Mouse (Mus musculus): Measurements from ENCODE around the gene Olfr1396. TPM values are rescaled to one million over a fixed set of nuclear protein-coding genes. Genes with fewer than 3 reads are reported as not detected.

The Olfr1396 gene
- polyA plus RNA-seq (2014; fragmentation: Nextera tagmentation; extraction: Ambion mirVana) = not detected in 2 replicates

DNA sequence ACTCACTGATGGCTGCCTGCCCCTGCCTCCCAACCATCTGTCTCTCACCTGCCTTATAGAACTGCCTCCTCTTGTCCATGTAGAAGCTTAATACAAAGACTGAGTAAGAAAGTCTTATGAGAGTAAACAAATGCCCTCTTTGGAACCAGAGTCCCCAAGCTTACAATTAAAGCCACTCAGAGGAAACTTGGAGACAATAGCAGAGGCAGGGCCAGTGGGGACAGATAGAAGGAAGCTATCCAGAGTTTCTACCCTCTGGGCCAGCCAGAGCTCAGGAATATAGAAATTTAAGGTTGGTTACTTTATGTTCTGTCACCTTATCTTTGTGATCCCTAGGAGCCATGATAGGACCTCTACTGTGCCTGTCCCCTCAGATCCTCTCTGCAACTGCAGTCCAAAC lies at the start of gene Olfr1396:
Gene Olfr1396, minus strand, starts transcription at position 101 of the 400 bp plus-strand sequence.
- Histone ChIP-seq H3K36me3 (ENCODE audit: control insufficient read depth, insufficient read depth, low read length) (no peaks in the 10 kb centered on the region), H3K27me3 (ENCODE audit: control insufficient read depth, insufficient read depth, low read length) (no peaks in the 10 kb centered on the region), H3K9me3 (ENCODE audit: control insufficient read depth, low read length) (no peaks in the 10 kb centered on the region), H3K4me1 (replicated peaks; ENCODE audit: control insufficient read depth, insufficient read depth, low read length) (no peaks in the 10 kb centered on the region), H3K9ac (ENCODE audit: low read depth, low read length) (no peak within 1 kb of the TSS), H3K4me2 (replicated peaks; ENCODE audit: low read depth, low read length) (no peak within 1 kb of the TSS), H3K4me3 (ENCODE audit: low read depth, low read length) (no peak within 1 kb of the TSS), H3K27ac (ENCODE audit: low read depth, low read length) (no peak within 1 kb of the TSS)
- no peak for ATAC-seq (ENCODE audit: low FRiP score)
- DNase-seq (ENCODE audit: low spot score) = no peak

DNA sequence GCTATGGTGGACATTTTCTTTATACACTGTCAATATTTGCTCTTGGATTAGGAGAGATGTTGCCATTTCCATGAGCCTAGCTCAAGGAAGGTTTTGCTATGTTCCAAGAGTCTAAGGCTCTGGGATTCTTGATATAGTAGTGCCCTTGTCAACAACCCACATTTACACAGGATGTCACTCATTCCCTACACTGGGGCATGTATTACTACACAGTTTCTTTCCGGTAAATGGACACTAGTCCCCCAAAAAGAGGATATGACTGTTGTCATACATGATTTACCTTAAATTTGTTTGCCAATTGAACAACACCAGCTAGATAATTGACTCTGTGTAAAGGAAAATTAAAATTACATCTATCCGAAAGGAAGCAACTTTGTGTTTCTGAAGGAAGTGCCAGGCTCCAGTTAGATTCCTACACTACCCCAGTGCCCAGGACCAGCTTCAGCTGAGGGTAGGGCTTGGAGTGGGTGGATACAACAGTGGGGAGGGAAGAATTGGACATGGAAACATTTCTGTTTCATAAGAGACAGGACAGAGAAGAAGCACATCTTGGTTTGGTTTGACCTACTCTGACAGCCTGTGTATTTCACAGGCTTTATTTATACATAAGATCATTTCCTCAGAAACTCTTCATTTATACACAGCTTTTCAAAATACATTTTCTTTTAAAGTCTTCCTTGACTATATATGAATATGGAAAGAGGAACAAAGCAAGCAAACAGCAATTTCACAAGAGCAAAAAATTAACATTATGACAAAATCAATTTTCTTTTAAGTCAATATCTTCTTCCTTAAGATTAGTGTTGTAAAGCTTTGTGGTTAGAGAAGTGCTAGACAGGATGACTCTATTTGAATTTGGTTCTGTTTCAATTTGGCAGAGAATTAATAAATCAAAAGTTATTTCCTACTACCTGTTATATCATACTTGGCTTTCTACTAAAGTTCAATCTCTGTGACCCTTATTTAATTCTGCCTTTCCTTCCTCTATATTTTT lies 42.4 kb upstream of the Olfr1396 start:
- 91% methylated on average over 2 of the region's 2 CpGs for WGBS
- H3K27me3 ChIP-seq (ENCODE audit: control insufficient read depth, insufficient read depth, low read length) = no peaks in the 10 kb centered on the region
- H3K4me1 ChIP-seq (replicated peaks; ENCODE audit: control insufficient read depth, insufficient read depth, low read length) = no peaks in the 10 kb centered on the region
- DNase-seq (ENCODE audit: low spot score) = no peak
- ATAC-seq (ENCODE audit: low FRiP score) = no peak
- H3K27ac ChIP-seq (ENCODE audit: low read depth, low read length) = no peak overlapping the region
- H3K36me3 ChIP-seq (ENCODE audit: control insufficient read depth, insufficient read depth, low read length) = no peaks in the 10 kb centered on the region
- no peak overlapping the region for H3K9ac ChIP-seq (ENCODE audit: low read depth, low read length)
- no peak overlapping the region for H3K4me2 ChIP-seq (replicated peaks; ENCODE audit: low read depth, low read length)
- no peaks in the 10 kb centered on the region for H3K9me3 ChIP-seq (ENCODE audit: control insufficient read depth, low read length)
- no peak overlapping the region for H3K4me3 ChIP-seq (ENCODE audit: low read depth, low read length)

DNA sequence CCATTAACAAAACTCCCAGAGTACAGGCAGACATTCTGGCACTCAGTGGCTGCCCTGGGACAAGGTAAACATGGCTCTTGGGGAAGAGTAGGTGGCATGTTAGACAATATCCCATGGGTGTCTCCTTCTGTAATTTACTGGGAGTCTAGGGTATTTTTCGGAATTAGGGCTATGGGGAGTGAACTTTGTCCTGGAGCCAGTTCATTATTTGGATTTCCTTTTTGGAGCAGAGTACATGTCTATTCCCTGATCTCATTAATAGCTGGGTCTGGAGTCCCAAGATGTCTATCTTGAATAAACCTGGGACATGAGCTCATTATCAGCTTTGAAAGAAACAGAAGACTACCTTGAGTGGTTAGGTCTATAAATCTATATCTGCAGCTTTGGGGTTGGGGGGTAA lies 39.4 kb upstream of the Olfr1396 start, which contains the start of gene Olfr1394:
Gene Olfr1394, plus strand, starts transcription at position 301 of the 400 bp plus-strand sequence.
- Histone ChIP-seq H3K9ac (ENCODE audit: low read depth, low read length) (no peak within 1 kb of the TSS), H3K4me1 (replicated peaks; ENCODE audit: control insufficient read depth, insufficient read depth, low read length) (no peaks in the 10 kb centered on the region), H3K36me3 (ENCODE audit: control insufficient read depth, insufficient read depth, low read length) (no peaks in the 10 kb centered on the region), H3K27ac (ENCODE audit: low read depth, low read length) (no peak within 1 kb of the TSS), H3K9me3 (ENCODE audit: control insufficient read depth, low read length) (no peaks in the 10 kb centered on the region), H3K4me3 (ENCODE audit: low read depth, low read length) (no peak within 1 kb of the TSS), H3K4me2 (replicated peaks; ENCODE audit: low read depth, low read length) (no peak within 1 kb of the TSS), H3K27me3 (ENCODE audit: control insufficient read depth, insufficient read depth, low read length) (no peaks in the 10 kb centered on the region)
- ATAC-seq (ENCODE audit: low FRiP score) (no peak), DNase-seq (ENCODE audit: low spot score) (no peak)
- 96% methylated on average over 1 of the region's 1 CpGs for WGBS

DNA sequence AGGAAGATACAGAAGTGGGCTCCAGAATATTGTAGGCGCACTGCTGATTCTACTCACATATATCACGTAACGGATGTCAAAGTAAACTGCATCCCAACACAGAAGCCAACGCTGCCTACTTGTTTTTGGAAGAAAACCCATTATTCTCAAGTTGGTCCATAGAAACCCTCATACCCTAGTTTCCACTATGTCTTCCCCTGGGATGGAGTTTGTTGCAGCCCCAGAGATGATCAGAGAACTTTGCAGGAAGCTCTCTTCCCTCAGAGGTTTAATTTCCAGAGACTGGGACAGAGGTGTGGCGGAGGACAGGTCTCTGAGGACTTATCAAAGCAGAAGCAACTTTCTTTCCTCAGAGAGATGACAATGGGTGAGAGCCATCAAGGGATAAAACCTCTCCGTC lies 27.3 kb upstream of the Olfr1396 start, which contains the start of gene Olfr1395:
Gene Olfr1395, plus strand, starts transcription at position 301 of the 400 bp plus-strand sequence.
- Histone ChIP-seq H3K4me1 (replicated peaks; ENCODE audit: control insufficient read depth, insufficient read depth, low read length) (no peaks in the 10 kb centered on the region), H3K27me3 (ENCODE audit: control insufficient read depth, insufficient read depth, low read length) (no peaks in the 10 kb centered on the region), H3K36me3 (ENCODE audit: control insufficient read depth, insufficient read depth, low read length) (no peaks in the 10 kb centered on the region), H3K4me3 (ENCODE audit: low read depth, low read length) (no peak within 1 kb of the TSS), H3K27ac (ENCODE audit: low read depth, low read length) (no peak within 1 kb of the TSS), H3K9me3 (ENCODE audit: control insufficient read depth, low read length) (no peaks in the 10 kb centered on the region), H3K4me2 (replicated peaks; ENCODE audit: low read depth, low read length) (no peak within 1 kb of the TSS), H3K9ac (ENCODE audit: low read depth, low read length) (no peak within 1 kb of the TSS)
- WGBS = 93% methylated on average over 6 of the region's 6 CpGs
- DNase-seq (ENCODE audit: low spot score) (no peak), ATAC-seq (ENCODE audit: low FRiP score) (no peak)

DNA sequence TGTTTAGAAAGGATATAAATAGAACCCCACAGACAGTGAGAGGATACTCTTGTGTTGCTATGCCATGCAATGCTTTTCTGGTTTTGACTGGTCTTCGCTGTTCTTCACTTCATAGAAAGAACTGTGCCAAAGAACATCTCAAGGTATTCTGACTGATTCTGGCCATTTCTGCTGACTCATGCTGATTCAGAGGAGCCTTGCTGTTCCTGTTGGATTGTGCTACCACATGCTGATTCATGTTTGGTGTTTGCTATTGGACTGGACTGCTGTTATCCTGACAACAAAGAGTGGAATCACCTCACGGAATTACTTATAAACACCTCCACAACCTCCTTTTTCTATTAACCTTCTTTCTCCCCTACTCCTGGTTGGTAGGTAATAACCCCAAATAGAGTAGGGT lies 9.5 kb upstream of the Olfr1396 start:
- H3K4me2 ChIP-seq (replicated peaks; ENCODE audit: low read depth, low read length) = no peak overlapping the region
- H3K36me3 ChIP-seq (ENCODE audit: control insufficient read depth, insufficient read depth, low read length) = no peaks in the 10 kb centered on the region
- H3K27me3 ChIP-seq (ENCODE audit: control insufficient read depth, insufficient read depth, low read length) = no peaks in the 10 kb centered on the region
- H3K27ac ChIP-seq (ENCODE audit: low read depth, low read length) = no peak overlapping the region
- no peak for ATAC-seq (ENCODE audit: low FRiP score)
- no peaks in the 10 kb centered on the region for H3K9me3 ChIP-seq (ENCODE audit: control insufficient read depth, low read length)
- no peak for DNase-seq (ENCODE audit: low spot score)
- 86% methylated on average over 2 of the region's 2 CpGs for WGBS
- H3K4me3 ChIP-seq (ENCODE audit: low read depth, low read length) = no peak overlapping the region
- H3K4me1 ChIP-seq (replicated peaks; ENCODE audit: control insufficient read depth, insufficient read depth, low read length) = no peaks in the 10 kb centered on the region
- H3K9ac ChIP-seq (ENCODE audit: low read depth, low read length) = no peak overlapping the region

DNA sequence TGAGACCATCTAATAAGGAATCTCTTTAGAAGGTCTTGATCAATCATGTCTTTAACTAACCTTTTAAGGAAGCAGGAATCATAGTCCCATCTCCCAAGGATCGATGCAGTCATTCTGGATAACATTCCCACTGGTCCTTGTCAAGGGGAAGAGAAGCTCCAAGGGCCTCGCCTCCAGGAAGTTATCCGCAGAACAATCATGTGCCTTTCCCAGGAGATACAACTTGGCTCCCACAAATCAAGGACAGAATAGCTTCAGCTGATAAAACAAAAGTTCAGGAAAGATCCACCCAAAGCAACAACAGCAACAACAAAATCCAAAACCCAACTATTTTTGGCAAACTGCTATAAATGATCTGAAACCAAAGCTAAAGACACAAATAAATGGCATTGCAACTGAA lies 5.0 kb upstream of the Olfr1396 start:
- no peak overlapping the region for H3K4me2 ChIP-seq (replicated peaks; ENCODE audit: low read depth, low read length)
- no peak overlapping the region for H3K4me3 ChIP-seq (ENCODE audit: low read depth, low read length)
- H3K9me3 ChIP-seq (ENCODE audit: control insufficient read depth, low read length) = no peaks in the 10 kb centered on the region
- no peak overlapping the region for H3K9ac ChIP-seq (ENCODE audit: low read depth, low read length)
- no peaks in the 10 kb centered on the region for H3K4me1 ChIP-seq (replicated peaks; ENCODE audit: control insufficient read depth, insufficient read depth, low read length)
- no peak for ATAC-seq (ENCODE audit: low FRiP score)
- H3K27ac ChIP-seq (ENCODE audit: low read depth, low read length) = no peak overlapping the region
- no peak for DNase-seq (ENCODE audit: low spot score)
- H3K36me3 ChIP-seq (ENCODE audit: control insufficient read depth, insufficient read depth, low read length) = no peaks in the 10 kb centered on the region
- no peaks in the 10 kb centered on the region for H3K27me3 ChIP-seq (ENCODE audit: control insufficient read depth, insufficient read depth, low read length)
- WGBS = 81% methylated on average over 3 of the region's 3 CpGs

DNA sequence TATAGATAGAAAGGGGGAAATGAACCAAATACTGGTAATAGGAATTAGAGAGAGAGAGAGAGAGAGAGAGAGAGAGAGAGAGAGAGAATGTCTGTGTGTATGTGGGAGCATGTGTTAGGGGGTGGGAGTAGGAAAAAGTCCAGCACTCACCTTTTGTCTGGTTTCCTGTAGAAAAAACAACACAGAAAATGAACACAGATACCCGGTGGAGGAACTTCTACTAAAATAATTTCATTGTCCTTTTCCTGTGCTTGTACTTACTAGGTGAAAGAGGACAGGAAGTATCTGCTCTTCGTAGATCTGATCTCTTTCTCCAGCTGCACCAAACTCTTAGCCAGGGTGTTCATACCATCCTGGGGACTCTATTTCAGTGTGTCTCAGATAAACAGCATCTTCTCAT lies 516 bp downstream of the Olfr1396 start:
- H3K9me3 ChIP-seq (ENCODE audit: control insufficient read depth, low read length) = no peaks in the 10 kb centered on the region
- DNase-seq (ENCODE audit: low spot score) (no peak), ATAC-seq (ENCODE audit: low FRiP score) (no peak)
- no peak overlapping the region for H3K27ac ChIP-seq (ENCODE audit: low read depth, low read length)
- H3K9ac ChIP-seq (ENCODE audit: low read depth, low read length) = no peak overlapping the region
- H3K4me3 ChIP-seq (ENCODE audit: low read depth, low read length) = no peak overlapping the region
- no peaks in the 10 kb centered on the region for H3K27me3 ChIP-seq (ENCODE audit: control insufficient read depth, insufficient read depth, low read length)
- 79% methylated on average over 2 of the region's 2 CpGs for WGBS
- no peaks in the 10 kb centered on the region for H3K36me3 ChIP-seq (ENCODE audit: control insufficient read depth, insufficient read depth, low read length)
- no peaks in the 10 kb centered on the region for H3K4me1 ChIP-seq (replicated peaks; ENCODE audit: control insufficient read depth, insufficient read depth, low read length)
- H3K4me2 ChIP-seq (replicated peaks; ENCODE audit: low read depth, low read length) = no peak overlapping the region

DNA sequence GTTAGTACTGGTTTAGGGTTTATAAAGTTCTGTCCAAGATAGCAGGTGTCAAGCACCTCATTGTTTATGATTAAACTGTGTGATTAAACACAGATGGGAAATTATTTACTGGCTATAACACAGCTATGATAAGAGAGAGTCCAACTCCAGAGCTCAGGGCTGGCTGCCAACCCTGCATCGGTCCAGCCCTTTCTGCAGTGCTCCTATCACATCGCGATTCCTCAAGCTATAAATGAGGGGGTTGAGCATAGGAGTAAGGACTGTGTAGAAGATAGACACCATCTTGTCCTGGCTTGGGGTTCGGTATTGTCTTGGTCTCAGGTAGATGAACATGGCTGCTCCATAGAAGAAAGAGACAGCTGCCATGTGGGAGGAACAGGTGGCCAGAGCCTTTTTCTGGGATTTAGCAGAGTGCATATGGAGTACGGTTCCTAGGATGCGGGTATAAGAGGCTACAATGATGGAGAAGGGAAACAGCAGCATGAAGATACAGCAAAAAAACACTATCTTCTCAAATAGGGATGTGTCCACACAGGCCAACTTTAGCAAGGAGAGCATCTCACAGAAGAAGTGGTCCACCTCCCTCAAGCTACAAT lies 2.0 kb downstream of the Olfr1396 start:
- no peak for DNase-seq (ENCODE audit: low spot score)
- Histone ChIP-seq H3K27me3 (ENCODE audit: control insufficient read depth, insufficient read depth, low read length) (no peaks in the 10 kb centered on the region), H3K4me3 (ENCODE audit: low read depth, low read length) (no peak overlapping the region), H3K27ac (ENCODE audit: low read depth, low read length) (no peak overlapping the region), H3K9me3 (ENCODE audit: control insufficient read depth, low read length) (no peaks in the 10 kb centered on the region), H3K4me2 (replicated peaks; ENCODE audit: low read depth, low read length) (no peak overlapping the region), H3K36me3 (ENCODE audit: control insufficient read depth, insufficient read depth, low read length) (no peaks in the 10 kb centered on the region), H3K9ac (ENCODE audit: low read depth, low read length) (no peak overlapping the region), H3K4me1 (replicated peaks; ENCODE audit: control insufficient read depth, insufficient read depth, low read length) (no peaks in the 10 kb centered on the region)
- 90% methylated on average over 6 of the region's 6 CpGs for WGBS
- no peak for ATAC-seq (ENCODE audit: low FRiP score)
